Mouse (Mus musculus): ENCODE measurements around the gene Sel1l2. TPM values are rescaled to one million over a fixed set of nuclear protein-coding genes. Genes with fewer than 3 reads are reported as not detected.
"Not testable (repeated sequence)": the region's sequence is repeated elsewhere in the genome, so short reads cannot be mapped to it uniquely, and the experiment has no call there.

Sel1l2 gene
- polyA plus RNA-seq, 1 experiment = not detected

DNA sequence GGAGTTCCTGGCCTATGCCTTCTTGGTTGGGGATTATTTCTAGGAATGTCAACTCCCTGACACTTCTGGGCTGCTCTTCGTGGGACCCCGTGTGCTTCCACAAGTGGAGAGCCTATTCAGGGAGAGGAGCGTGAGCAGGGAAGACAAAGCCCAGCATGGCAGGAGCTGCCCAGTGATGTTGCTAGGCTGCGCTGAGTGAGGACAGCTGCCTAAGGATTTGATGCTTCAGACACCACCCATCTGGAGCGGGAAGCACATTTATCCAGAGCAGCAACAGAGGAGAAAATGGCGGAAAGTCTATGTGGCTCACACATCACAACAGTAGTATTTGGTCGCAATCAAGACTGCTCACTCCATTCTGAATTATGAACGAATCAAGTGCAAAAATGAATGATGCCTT is 169.2 kb downstream of the Sel1l2 start:
- WGBS = 72% methylated on average over 8 of the region's 8 CpGs
- DNase-seq (ENCODE audit: low read depth, low spot score) = no peak

DNA sequence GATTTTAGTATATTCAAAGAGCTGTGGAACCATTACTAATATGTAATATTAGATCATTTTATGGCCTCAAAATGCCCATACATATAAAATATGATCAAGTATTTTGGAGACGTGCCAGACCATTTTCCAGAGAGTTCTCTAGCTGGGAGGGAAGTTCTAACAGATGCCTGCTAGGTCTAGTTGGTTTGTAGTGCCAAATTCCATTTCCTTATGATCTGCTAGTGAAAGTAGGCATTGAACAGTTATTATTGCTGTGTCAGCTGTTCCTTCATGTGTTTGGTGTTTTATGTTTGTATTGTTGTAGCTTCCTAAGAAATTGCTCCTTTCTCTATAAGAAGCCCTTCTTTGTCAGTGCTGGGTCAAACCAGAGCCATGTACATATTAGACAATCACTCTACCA is 173.5 kb downstream of the Sel1l2 start:
- 27% methylated on average over 1 of the region's 1 CpGs for WGBS
- DNase-seq (ENCODE audit: low read depth, low spot score) = no peak

DNA sequence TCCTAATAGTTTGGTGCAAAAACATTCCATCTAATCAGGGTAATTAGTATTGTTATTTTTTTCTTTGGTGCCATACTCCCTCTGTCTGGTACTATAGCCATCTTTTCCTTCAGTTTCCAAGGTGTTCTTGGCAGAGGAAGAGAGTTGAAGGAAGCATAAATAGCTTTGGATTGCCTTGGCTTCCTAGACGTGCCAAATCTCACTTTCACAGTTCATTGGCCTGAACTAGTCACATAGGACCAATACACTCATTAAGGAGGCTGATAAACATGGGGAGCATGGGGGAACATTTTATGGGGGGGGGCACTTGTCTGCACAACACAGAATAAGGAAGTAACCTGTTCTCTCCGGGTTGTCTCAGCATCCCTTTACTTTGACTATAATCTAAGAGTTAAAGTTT is 174.1 kb downstream of the Sel1l2 start:
- WGBS = 20% methylated on average over 2 of the region's 2 CpGs
- DNase-seq (ENCODE audit: low read depth, low spot score) = no peak

DNA sequence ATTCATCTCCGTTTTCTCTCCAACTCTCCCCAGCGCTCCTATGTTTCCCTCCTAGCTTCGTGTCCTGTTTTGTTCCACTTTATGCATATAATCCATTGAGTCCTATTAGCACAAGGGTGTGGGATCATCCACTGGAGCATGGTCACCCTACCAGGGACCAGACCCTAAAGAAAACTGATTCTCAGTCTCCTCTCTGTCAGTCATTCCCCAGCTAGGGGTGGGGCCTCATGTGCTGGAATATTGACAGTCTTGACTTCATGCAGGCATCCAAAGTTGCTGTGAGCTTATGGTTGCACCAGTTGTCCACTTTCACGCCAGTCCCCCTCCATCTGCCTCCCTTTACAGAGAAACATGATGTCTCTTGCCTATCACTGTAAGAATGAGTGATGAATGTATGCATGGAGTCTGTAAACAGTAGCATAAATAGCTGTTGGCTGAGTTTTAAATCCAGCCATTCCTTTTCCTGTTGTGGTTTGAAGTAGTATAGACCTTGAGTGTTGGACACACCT is 174.9 kb downstream of the Sel1l2 start:
- no peak for DNase-seq (ENCODE audit: low read depth, low spot score)
- WGBS = 87% methylated on average over 4 of the region's 4 CpGs

DNA sequence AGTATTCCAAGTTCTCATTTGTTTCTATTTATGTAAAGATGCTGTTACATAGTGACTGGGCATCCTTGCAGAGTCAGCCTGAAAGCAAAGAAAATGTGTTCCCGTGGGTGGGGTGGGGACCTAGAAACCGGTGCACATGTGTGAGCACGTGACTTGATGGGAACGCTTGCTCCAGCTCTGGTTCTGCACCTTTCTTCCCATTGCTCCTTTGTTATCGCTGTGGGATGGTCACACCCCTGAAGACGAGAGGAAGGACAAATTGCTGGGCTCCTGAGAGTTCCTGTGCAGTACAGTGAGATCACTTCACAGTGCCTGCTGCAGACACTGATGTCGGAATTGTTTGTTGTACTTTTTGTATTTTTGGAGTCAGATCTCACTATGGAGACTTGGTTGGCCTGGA is 185.8 kb downstream of the Sel1l2 start:
- no peak for DNase-seq (ENCODE audit: low read depth, low spot score)
- WGBS = 96% methylated on average over 7 of the region's 7 CpGs

DNA sequence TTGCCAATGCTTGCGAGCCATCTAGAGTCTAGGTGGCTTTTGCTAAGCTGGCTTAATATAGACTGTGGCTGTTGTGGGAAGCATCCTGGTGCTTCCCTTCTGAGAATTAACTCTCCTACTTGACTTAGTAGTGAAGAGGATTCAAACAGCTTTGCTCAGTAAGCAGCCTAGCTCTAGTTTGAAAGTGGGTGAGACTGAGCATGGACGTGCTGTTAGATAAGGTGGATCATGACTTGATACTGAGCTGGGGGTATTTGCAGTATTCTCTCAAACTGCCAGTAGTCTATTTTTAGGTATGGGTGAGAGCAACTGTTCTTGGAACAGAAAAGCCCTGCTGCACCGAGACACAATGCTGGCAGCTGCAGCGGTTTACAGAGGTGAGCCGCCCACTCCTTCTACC is 186.9 kb downstream of the Sel1l2 start:
- no peak for DNase-seq (ENCODE audit: low read depth, low spot score)
- WGBS = 83% methylated on average over 5 of the region's 5 CpGs

DNA sequence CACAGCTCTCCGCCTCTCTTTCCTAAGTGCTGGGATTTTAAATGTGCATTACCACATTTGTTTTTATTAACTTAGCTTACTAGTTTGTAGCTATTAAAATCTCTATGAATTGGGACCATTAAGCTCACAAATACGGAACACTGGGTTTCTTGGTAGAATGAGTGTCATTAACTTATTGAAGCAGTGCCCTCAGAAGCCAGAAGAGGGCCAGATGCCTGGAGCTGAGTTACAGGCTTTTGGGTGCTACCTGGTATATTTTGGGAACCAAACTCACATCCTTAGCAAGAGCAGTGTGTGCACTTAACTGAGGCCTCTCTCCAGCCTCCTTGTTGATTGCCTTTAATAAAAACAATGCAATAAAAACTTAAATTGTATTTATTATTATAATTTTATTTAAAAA is 188.8 kb downstream of the Sel1l2 start:
- 71% methylated on average over 2 of the region's 2 CpGs for WGBS
- no peak for DNase-seq (ENCODE audit: low read depth, low spot score)

DNA sequence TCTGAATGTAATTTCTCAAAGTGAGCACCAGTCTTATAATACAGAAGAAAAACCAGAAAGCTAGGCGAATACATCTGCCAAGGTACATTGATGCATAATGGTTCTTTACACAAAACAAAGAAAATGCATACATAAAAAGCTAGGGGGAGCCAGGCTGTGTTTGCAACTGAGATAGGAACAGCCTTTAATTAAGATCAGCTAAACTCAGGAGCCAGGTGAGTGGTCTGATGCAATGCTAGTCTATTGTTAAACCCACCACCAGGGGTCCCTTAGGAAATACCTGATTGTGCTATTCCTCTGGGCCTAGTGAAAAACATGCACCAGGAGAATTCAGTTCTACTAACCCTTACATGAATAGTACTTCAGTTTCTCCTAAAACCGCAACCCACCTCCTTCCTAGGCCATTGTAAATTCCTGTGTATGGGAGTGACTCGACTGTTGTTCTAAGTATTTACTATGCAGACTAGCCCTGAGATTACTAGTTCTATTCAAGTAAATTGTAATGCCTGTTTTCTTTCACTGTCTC is 203.8 kb downstream of the Sel1l2 start:
- WGBS = 93% methylated on average over 3 of the region's 3 CpGs

More for the DNA sequence above, 203.8 kb downstream of the Sel1l2 start:
- not testable (repeated sequence) for DNase-seq (ENCODE audit: low read depth, low spot score)

Other genes with a start within 250 kb of the Sel1l2 start
- not detected in 2 replicates for gene Gm17374, start 237.7 kb downstream of the Sel1l2 start, polyA plus RNA-seq (2012; rRNA removed)
- gene Esf1, start 219.1 kb downstream of the Sel1l2 start, polyA plus RNA-seq (2012; rRNA removed) = 0.68 and 0.80 TPM in 2 replicates
- 5.0 and 5.4 TPM in 2 replicates for gene Ndufaf5, start 219.1 kb downstream of the Sel1l2 start, polyA plus RNA-seq (2012; rRNA removed)
- gene Macrod2, start 5.6 kb upstream of the Sel1l2 start, polyA plus RNA-seq (2012; rRNA removed) = 1.9 and 2.3 TPM in 2 replicates